Comparison of ENCODE assay signal across 23 mouse cellular contexts in the genomic region with DNA sequence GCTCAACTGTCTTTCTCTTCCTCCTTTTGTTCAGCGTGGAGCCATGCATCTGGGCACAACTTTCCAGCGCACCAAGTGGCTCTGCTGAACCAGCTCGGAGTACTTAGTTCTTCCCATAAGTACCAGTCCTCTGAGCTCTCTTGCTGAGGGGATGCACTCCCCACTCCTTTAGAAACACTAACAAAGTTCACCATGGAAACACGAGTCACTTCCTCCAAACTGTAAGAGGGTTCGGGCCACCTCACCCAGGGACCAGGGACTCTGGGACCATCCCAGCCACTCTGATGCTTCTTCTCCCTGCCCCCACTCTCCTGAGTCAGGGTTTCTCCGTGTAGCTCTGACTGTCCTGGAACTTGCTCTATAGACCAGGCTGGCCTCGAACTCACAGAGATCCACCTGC.
DNase-seq lines count a peak whose midpoint lies in the region; ATAC-seq lines count a peak whose summit lies in the region.
"Had no signal": no experiment of that assay in that cellular context is flagged by ENCODE, and none has a peak within 500 bp of the region (broad histone marks: within the 10 kb centered on the region; RNA-seq: fewer than 3 reads in every experiment).

No protein-coding gene starts in this region.

- H3K4me3 ChIP-seq in forebrain, embryonic 10.5 days, result no peak overlapping the region
- H3K4me3 ChIP-seq in forebrain, embryonic 14.5 days (ENCODE audit: low read depth, low read length), result no peak overlapping the region
- no peak overlapping the region for H3K4me3 ChIP-seq in hindbrain, embryonic 12.5 days
- H3K4me3 ChIP-seq: embryonic facial prominence, embryonic 13.5 days; embryonic facial prominence, embryonic 15.5 days; erythroblast, embryonic 14.5 days; forebrain, embryonic 13.5 days had no signal

- H3K27me3 ChIP-seq in forebrain, embryonic 10.5 days (ENCODE audit: poor library complexity, severe bottlenecking), result peaks cover 12% of the 10 kb centered on the region; the same call in 1 of the 2 replicates
- H3K27me3 ChIP-seq in forebrain, embryonic 14.5 days (replicated peaks; ENCODE audit: control insufficient read depth, insufficient read depth, low read length), result no peaks in the 10 kb centered on the region
- H3K27me3 ChIP-seq in hindbrain, embryonic 12.5 days, result no peaks in the 10 kb centered on the region; the same call in 1 of the 2 replicates
- H3K27me3 ChIP-seq: embryonic facial prominence, embryonic 13.5 days; embryonic facial prominence, embryonic 15.5 days; forebrain, embryonic 13.5 days had no signal

- intact Hi-C loops in heart, postnatal 36 days (cut with DNase I), result no loop called here

- peaks cover 3% of the 10 kb centered on the region; the same call in 1 of the 2 replicates for H3K9me3 ChIP-seq in forebrain, embryonic 10.5 days
- H3K9me3 ChIP-seq in forebrain, embryonic 14.5 days (replicated peaks; ENCODE audit: control insufficient read depth, low read length), result no peaks in the 10 kb centered on the region
- H3K9me3 ChIP-seq in hindbrain, embryonic 12.5 days (replicated peaks), result no peaks in the 10 kb centered on the region
- H3K9me3 ChIP-seq: embryonic facial prominence, embryonic 13.5 days; embryonic facial prominence, embryonic 15.5 days; forebrain, embryonic 13.5 days had no signal

- H3K27ac ChIP-seq in forebrain, embryonic 10.5 days, result 0 out of 2 replicates have a peak overlapping the region, but pooled peaks have one; percentile 4
- H3K27ac ChIP-seq in forebrain, embryonic 14.5 days (ENCODE audit: low read depth, low read length), result no peak overlapping the region
- H3K27ac ChIP-seq in hindbrain, embryonic 12.5 days, result no peak overlapping the region
- H3K27ac ChIP-seq: embryonic facial prominence, embryonic 13.5 days; embryonic facial prominence, embryonic 15.5 days; forebrain, embryonic 13.5 days had no signal

- WGBS in forebrain, embryonic 10.5 days, result 86% methylated on average over 7 of the region's 7 CpGs
- WGBS in forebrain, embryonic 14.5 days, result 80% methylated on average over 7 of the region's 7 CpGs
- 78% methylated on average over 7 of the region's 7 CpGs for WGBS in hindbrain, embryonic 12.5 days

- H3K36me3 ChIP-seq in forebrain, embryonic 10.5 days (replicated peaks), result no peaks in the 10 kb centered on the region
- no peaks in the 10 kb centered on the region for H3K36me3 ChIP-seq in forebrain, embryonic 14.5 days (ENCODE audit: control insufficient read depth, insufficient read depth, low read length)
- no peaks in the 10 kb centered on the region for H3K36me3 ChIP-seq in hindbrain, embryonic 12.5 days
- H3K36me3 ChIP-seq: embryonic facial prominence, embryonic 13.5 days; embryonic facial prominence, embryonic 15.5 days had no signal

- peaks cover 20% of the 10 kb centered on the region for H3K4me1 ChIP-seq in forebrain, embryonic 10.5 days
- peaks cover 13% of the 10 kb centered on the region for H3K4me1 ChIP-seq in forebrain, embryonic 14.5 days (ENCODE audit: control insufficient read depth, insufficient read depth, low read length)
- peaks cover 18% of the 10 kb centered on the region for H3K4me1 ChIP-seq in hindbrain, embryonic 12.5 days

- no peak overlapping the region for H3K9ac ChIP-seq in forebrain, embryonic 14.5 days (ENCODE audit: low read length)
- no peak overlapping the region for H3K9ac ChIP-seq in hindbrain, embryonic 12.5 days
- H3K9ac ChIP-seq: embryonic facial prominence, embryonic 13.5 days; embryonic facial prominence, embryonic 15.5 days; forebrain, embryonic 13.5 days had no signal

- no peak for DNase-seq in forebrain, embryonic 10.5 days (ENCODE audit: extremely low spot score, low spot score)
- no peak for DNase-seq in forebrain, embryonic 14.5 days (ENCODE audit: low spot score)
- DNase-seq in 416B (ENCODE audit: low read depth), result peak; percentile 54
- DNase-seq in heart, postnatal 36 days, result no peak
- DNase-seq: adrenal gland, adult 8-10 months; adrenal gland, postnatal 14 days; adrenal gland, postnatal 36 days; cerebellum, adult 11 months; cerebellum, adult 18-20 months; cerebellum, adult 8-10 months; cerebellum, adult 9-11 months; cerebellum, postnatal 14 days; cerebellum, postnatal 36 days; embryo, embryonic 11 days had no signal

- no peak overlapping the region for H3K4me2 ChIP-seq in forebrain, embryonic 14.5 days (ENCODE audit: low read length)
- no peak overlapping the region for H3K4me2 ChIP-seq in hindbrain, embryonic 12.5 days (replicated peaks)
- H3K4me2 ChIP-seq: embryonic facial prominence, embryonic 13.5 days; embryonic facial prominence, embryonic 15.5 days; forebrain, embryonic 13.5 days had no signal

- ATAC-seq in forebrain, embryonic 14.5 days, result no peak
- ATAC-seq in common myeloid progenitor, adult 5-6 weeks (replicated peaks; ENCODE audit: low read depth, poor library complexity, severe bottlenecking), result peak; percentile 53
- peak; percentile 16 for ATAC-seq in megakaryocyte progenitor cell, adult 5-6 weeks (replicated peaks; ENCODE audit: poor library complexity)
- ATAC-seq in hindbrain, embryonic 12.5 days (ENCODE audit: low FRiP score), result no peak
- ATAC-seq: activated CD4-positive, CD25-positive, alpha-beta regulatory T cell, adult 4 months; forebrain, embryonic 13.5 days; forebrain, embryonic 16.5 days had no signal

Comparison
In these comparisons a context has a peak if more than half of its experiments do, and no peak if none do; other contexts are left out.
1. ATAC-seq: peak in common myeloid progenitor, adult 5-6 weeks (single experiment) and megakaryocyte progenitor cell, adult 5-6 weeks (single experiment); none in forebrain, embryonic 14.5 days (single experiment) and hindbrain, embryonic 12.5 days (single experiment).